Mouse (Mus musculus): ENCODE measurements around the gene Olfr287. TPM values are rescaled to one million over a fixed set of nuclear protein-coding genes. Genes with fewer than 3 reads are reported as not detected.

The Olfr287 gene
- polyA plus RNA-seq (2015; fragmentation: Nextera tagmentation; extraction: Ambion mirVana): 0.12 and 0.21 TPM in 2 replicates

GRCm38 (mm10) chr15:98220877-98221276 is at the start of gene Olfr287, which contains the start of gene Gm44579:
TSS of gene Olfr287 (minus strand) at chr15:98221056.
TSS of gene Gm44579 (minus strand) at chr15:98220977.
- Histone ChIP-seq H3K9ac (no peak within 1 kb of the TSS), H3K27me3 (no peaks in the 10 kb centered on the region), H3K4me3 (no peak within 1 kb of the TSS), H3K36me3 (no peaks in the 10 kb centered on the region), H3K27ac (replicated peaks) (no peak within 1 kb of the TSS), H3K9me3 (no peaks in the 10 kb centered on the region), H3K4me1 (replicated peaks) (no peaks in the 10 kb centered on the region), H3K4me2 (no peak within 1 kb of the TSS)
- WGBS: 68% methylated on average over 4 of the region's 4 CpGs
- ATAC-seq (ENCODE audit: low FRiP score, low read depth): no peak

DNA sequence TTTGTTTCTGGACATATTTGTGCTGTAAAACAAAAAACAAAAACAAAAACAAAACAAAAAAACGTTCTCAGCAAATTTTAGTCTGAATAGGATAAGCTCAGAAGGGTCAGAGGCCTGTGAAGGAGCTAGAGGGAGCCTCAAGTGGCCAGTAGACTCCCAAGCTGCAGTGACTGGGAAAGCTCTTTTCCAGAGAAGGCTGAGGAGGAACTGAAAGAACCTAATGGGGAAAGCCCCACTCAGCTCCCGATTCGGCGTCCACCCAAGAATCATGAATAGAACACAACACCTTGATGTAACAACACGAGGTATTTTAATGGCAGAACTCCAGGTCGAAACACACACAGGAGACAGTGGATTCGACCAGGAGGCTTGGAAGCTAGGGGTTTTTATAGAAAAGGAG is 36.9 kb upstream of the Olfr287 start:
- Histone ChIP-seq H3K27me3 (no peaks in the 10 kb centered on the region), H3K4me2 (no peak overlapping the region), H3K9ac (no peak overlapping the region), H3K4me1 (replicated peaks) (no peaks in the 10 kb centered on the region), H3K9me3 (no peaks in the 10 kb centered on the region), H3K4me3 (no peak overlapping the region), H3K27ac (replicated peaks) (no peak overlapping the region), H3K36me3 (no peaks in the 10 kb centered on the region)
- no peak for ATAC-seq (ENCODE audit: low FRiP score, low read depth)
- WGBS: 90% methylated on average over 7 of the region's 7 CpGs

DNA sequence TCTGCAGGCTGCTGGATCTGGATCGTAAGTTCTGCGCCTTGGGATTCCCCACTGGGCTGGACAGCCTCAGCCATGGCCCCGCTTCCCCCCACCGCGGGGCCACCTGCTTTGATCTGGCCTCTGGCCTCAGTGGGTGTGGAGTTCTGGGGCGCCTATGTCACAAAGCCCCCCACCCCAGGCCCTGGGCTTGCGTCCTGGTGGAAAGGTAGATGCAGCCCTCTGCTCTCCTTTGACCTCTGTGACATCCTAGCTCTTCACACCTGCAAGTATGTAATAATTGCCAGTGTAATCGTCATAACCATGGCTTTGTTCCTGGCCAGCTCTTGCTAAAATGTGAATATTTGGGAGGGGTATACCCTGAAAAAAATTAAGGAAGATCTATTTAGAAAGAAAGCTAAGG is 36.3 kb upstream of the Olfr287 start, which contains the start of gene H1fnt:
H1fnt (minus strand) TSS at position 101 of the 400 bp plus-strand sequence.
- Histone ChIP-seq H3K9ac (no peak within 1 kb of the TSS), H3K9me3 (no peaks in the 10 kb centered on the region), H3K4me1 (replicated peaks) (no peaks in the 10 kb centered on the region), H3K4me2 (no peak within 1 kb of the TSS), H3K36me3 (no peaks in the 10 kb centered on the region), H3K4me3 (no peak within 1 kb of the TSS), H3K27ac (replicated peaks) (no peak within 1 kb of the TSS), H3K27me3 (no peaks in the 10 kb centered on the region)
- WGBS: 93% methylated on average over 8 of the region's 8 CpGs
- ATAC-seq (ENCODE audit: low FRiP score, low read depth): no peak

DNA sequence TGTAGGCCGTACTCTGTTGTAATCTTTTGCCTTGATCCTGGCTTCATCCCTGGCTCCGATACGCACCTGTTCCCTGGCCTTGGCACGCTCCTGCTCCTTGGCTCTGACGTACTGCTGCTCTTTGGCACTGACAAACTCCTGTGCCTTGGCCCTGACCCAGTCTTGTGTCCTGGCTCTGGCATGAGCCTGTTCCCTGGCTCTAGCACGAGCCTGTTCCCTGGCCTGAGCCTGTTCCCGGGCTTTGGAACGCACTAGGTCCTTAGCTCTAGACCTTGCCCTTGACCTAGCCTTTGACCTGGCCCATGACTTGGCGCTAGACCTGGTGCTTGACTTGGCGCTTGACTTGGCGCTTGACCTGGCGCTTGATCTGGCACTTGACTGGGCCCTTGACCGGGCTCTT is 35.4 kb upstream of the Olfr287 start:
- Histone ChIP-seq H3K27ac (replicated peaks) (no peak overlapping the region), H3K27me3 (no peaks in the 10 kb centered on the region), H3K4me1 (replicated peaks) (no peaks in the 10 kb centered on the region), H3K36me3 (no peaks in the 10 kb centered on the region), H3K9ac (no peak overlapping the region), H3K9me3 (no peaks in the 10 kb centered on the region), H3K4me2 (no peak overlapping the region), H3K4me3 (no peak overlapping the region)
- 90% methylated on average over 13 of the region's 13 CpGs for WGBS
- no peak for ATAC-seq (ENCODE audit: low FRiP score, low read depth)

GRCm38 (mm10) chr15:98235442-98235841 is 14.6 kb upstream of the Olfr287 start:
- Histone ChIP-seq H3K9me3 (no peaks in the 10 kb centered on the region), H3K9ac (no peak overlapping the region), H3K4me1 (replicated peaks) (no peaks in the 10 kb centered on the region), H3K27me3 (no peaks in the 10 kb centered on the region), H3K27ac (replicated peaks) (no peak overlapping the region), H3K4me3 (no peak overlapping the region), H3K36me3 (no peaks in the 10 kb centered on the region), H3K4me2 (no peak overlapping the region)
- 94% methylated on average over 4 of the region's 4 CpGs for WGBS
- ATAC-seq (ENCODE audit: low FRiP score, low read depth): no peak

DNA sequence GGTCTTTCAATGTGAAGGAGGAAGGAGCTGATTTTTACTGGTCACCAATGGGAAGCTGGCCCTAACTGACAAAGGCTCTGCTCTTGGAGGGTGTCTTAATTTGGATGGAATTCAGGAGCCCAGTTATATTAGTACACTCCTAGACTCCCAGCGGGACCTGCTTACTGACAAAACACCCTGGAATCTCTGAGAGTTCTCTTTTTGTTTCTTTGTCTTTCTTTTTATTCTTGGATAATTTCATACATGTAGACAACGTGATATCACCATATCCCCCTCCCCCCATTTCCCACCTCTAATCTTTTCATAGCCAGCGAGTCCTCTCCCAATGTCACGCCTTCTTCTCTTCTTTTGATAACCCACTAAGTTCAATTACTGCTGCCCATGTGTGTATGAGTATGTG is 13.5 kb upstream of the Olfr287 start, which contains the start of gene Olfr286:
Olfr286 (minus strand) TSS at position 101 of the 400 bp plus-strand sequence.
- Histone ChIP-seq H3K36me3 (no peaks in the 10 kb centered on the region), H3K27me3 (no peaks in the 10 kb centered on the region), H3K9me3 (no peaks in the 10 kb centered on the region), H3K4me2 (no peak within 1 kb of the TSS), H3K4me1 (replicated peaks) (no peaks in the 10 kb centered on the region), H3K9ac (no peak within 1 kb of the TSS), H3K4me3 (no peak within 1 kb of the TSS), H3K27ac (replicated peaks) (no peak within 1 kb of the TSS)
- WGBS: 90% methylated on average over 4 of the region's 4 CpGs
- no peak for ATAC-seq (ENCODE audit: low FRiP score, low read depth)

DNA sequence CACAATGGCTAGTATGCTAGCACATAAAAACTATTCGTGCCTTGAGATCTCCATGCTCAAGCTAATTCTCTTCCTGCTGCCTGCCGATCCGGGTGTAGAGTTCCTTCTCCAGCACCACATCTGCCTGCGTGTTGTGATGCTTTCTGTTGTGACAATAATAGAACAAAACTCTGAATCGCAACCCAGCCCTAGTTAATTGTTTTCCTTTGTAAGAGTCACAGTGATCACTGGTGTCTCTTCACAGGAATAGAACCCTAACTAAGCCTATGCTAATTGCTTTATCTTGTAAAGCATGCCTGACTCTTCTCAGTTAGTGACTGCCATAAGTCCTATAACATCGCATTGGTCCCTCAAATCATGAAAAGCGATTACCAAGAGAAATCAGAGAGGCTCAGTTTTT is 5.2 kb upstream of the Olfr287 start:
- no peaks in the 10 kb centered on the region for H3K27me3 ChIP-seq

DNA sequence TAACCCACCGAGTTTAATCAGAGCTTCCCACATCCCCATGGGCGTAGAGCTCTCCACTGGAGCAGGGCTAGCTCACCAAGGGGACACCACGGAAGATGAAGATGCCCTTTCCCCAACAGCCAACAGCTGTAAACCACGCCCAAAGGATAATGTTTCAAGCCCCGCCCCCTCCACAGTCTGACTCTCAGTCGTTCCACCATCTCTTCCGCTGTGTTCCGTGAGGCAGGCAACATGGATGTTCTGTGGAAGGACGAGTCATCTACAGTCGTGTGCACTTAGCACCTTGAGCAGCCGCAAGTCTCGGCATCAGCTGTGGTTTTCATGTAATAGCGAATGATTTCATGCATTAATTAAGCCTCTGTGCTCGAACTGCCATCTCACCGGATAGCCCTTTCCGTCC is 4.8 kb upstream of the Olfr287 start:
- Histone ChIP-seq H3K27ac (replicated peaks) (no peak overlapping the region), H3K9ac (no peak overlapping the region), H3K4me1 (replicated peaks) (no peaks in the 10 kb centered on the region), H3K36me3 (no peaks in the 10 kb centered on the region), H3K27me3 (no peaks in the 10 kb centered on the region), H3K9me3 (no peaks in the 10 kb centered on the region), H3K4me3 (no peak overlapping the region), H3K4me2 (no peak overlapping the region)
- no peak for ATAC-seq (ENCODE audit: low FRiP score, low read depth)
- 47% methylated on average over 16 of the region's 16 CpGs for WGBS

More for the DNA sequence above, 5.2 kb upstream of the Olfr287 start:
- 70% methylated on average over 7 of the region's 7 CpGs for WGBS
- Histone ChIP-seq H3K4me1 (replicated peaks) (no peaks in the 10 kb centered on the region), H3K9me3 (no peaks in the 10 kb centered on the region), H3K36me3 (no peaks in the 10 kb centered on the region), H3K9ac (no peak overlapping the region), H3K27ac (replicated peaks) (no peak overlapping the region), H3K4me3 (no peak overlapping the region), H3K4me2 (no peak overlapping the region)
- no peak for ATAC-seq (ENCODE audit: low FRiP score, low read depth)

GRCm38 (mm10) chr15:98222377-98222776 is 1.5 kb upstream of the Olfr287 start:
- H3K27ac ChIP-seq (replicated peaks): no peak overlapping the region
- no peak overlapping the region for H3K9ac ChIP-seq
- no peaks in the 10 kb centered on the region for H3K27me3 ChIP-seq
- H3K9me3 ChIP-seq: no peaks in the 10 kb centered on the region
- no peak overlapping the region for H3K4me2 ChIP-seq
- H3K36me3 ChIP-seq: no peaks in the 10 kb centered on the region
- H3K4me3 ChIP-seq: no peak overlapping the region
- H3K4me1 ChIP-seq (replicated peaks): no peaks in the 10 kb centered on the region
- no peak for ATAC-seq (ENCODE audit: low FRiP score, low read depth)

- Histone ChIP-seq H3K9me3 (no peaks in the 10 kb centered on the region), H3K36me3 (no peaks in the 10 kb centered on the region), H3K27ac (replicated peaks) (no peak overlapping the region), H3K27me3 (no peaks in the 10 kb centered on the region), H3K4me2 (no peak overlapping the region), H3K4me1 (replicated peaks) (no peaks in the 10 kb centered on the region), H3K4me3 (no peak overlapping the region), H3K9ac (no peak overlapping the region)
- no peak for ATAC-seq (ENCODE audit: low FRiP score, low read depth)
- WGBS: 69% methylated on average over 5 of the region's 5 CpGs
Observed at GRCm38 (mm10) chr15:98214130-98214529, 6.7 kb downstream of the Olfr287 start.

GRCm38 (mm10) chr15:98213336-98213870 is 7.5 kb downstream of the Olfr287 start:
- Histone ChIP-seq H3K4me1 (replicated peaks) (no peaks in the 10 kb centered on the region), H3K27me3 (no peaks in the 10 kb centered on the region), H3K4me3 (no peak overlapping the region), H3K9ac (no peak overlapping the region), H3K9me3 (no peaks in the 10 kb centered on the region), H3K4me2 (no peak overlapping the region), H3K36me3 (no peaks in the 10 kb centered on the region), H3K27ac (replicated peaks) (no peak overlapping the region)
- 83% methylated on average over 5 of the region's 5 CpGs for WGBS
- no peak for ATAC-seq (ENCODE audit: low FRiP score, low read depth)

DNA sequence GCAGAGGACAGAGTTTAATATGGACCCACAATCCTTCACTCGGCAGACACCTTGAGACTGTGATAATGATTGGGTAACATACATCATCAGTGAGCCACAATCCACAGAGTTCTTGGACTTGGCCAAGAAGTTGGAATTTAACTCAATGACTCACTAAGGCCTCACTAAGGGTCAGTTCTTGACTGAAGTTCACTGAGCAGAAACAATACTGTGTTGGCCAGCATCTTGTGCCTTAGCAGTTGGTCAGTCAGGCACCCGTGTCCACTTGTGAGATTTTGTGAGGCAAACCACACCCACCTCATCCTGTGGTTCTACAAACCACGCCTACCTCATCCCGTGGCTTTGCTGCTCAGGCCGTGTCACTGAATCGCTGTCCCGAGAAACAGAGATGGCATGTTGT is 11.2 kb downstream of the Olfr287 start:
- Histone ChIP-seq H3K9ac (no peak overlapping the region), H3K36me3 (no peaks in the 10 kb centered on the region), H3K4me1 (replicated peaks) (no peaks in the 10 kb centered on the region), H3K9me3 (no peaks in the 10 kb centered on the region), H3K27me3 (no peaks in the 10 kb centered on the region), H3K4me3 (no peak overlapping the region), H3K27ac (replicated peaks) (no peak overlapping the region), H3K4me2 (no peak overlapping the region)
- no peak for ATAC-seq (ENCODE audit: low FRiP score, low read depth)
- 85% methylated on average over 7 of the region's 7 CpGs for WGBS

GRCm38 (mm10) chr15:98195442-98195841 is 25.4 kb downstream of the Olfr287 start, which contains the start of gene Olfr288:
TSS of gene Olfr288 (minus strand) at chr15:98195542.
- 74% methylated on average over 3 of the region's 3 CpGs for WGBS
- no peaks in the 10 kb centered on the region for H3K9me3 ChIP-seq
- H3K4me1 ChIP-seq (replicated peaks): no peaks in the 10 kb centered on the region
- no peak within 1 kb of the TSS for H3K4me3 ChIP-seq
- no peak for ATAC-seq (ENCODE audit: low FRiP score, low read depth)
- no peaks in the 10 kb centered on the region for H3K27me3 ChIP-seq
- no peak within 1 kb of the TSS for H3K4me2 ChIP-seq
- no peaks in the 10 kb centered on the region for H3K36me3 ChIP-seq
- no peak within 1 kb of the TSS for H3K27ac ChIP-seq (replicated peaks)
- no peak within 1 kb of the TSS for H3K9ac ChIP-seq
